Mouse (Mus musculus): ENCODE measurements around the gene Sox5. TPM values are rescaled to one million over a fixed set of nuclear protein-coding genes. Genes with fewer than 3 reads are reported as not detected.

Gene Sox5
- polyA plus RNA-seq (2014; fragmentation: Nextera tagmentation; extraction: Ambion mirVana), result 28.2 and 34.3 TPM in 2 replicates

GRCm38 (mm10) chr6:144781431-144782030 is at the start of gene Sox5:
Gene Sox5 (minus strand): TSS chr6:144781977.
- DNase-seq (ENCODE audit: low spot score) (peak; percentile 72), ATAC-seq (ENCODE audit: insufficient read depth, low FRiP score, low TSS enrichment) (peak; percentile 80)
- H3K4me1 ChIP-seq (ENCODE audit: control insufficient read depth, insufficient read depth, low read length), result peaks cover 7% of the 10 kb centered on the region; the same call in 1 of the 2 replicates
- WGBS, result 0% methylated on average over 42 of the region's 47 CpGs
- no peaks in the 10 kb centered on the region for H3K36me3 ChIP-seq (ENCODE audit: control insufficient read depth, insufficient read depth, low read length)
- H3K27me3 ChIP-seq (ENCODE audit: control insufficient read depth, insufficient read depth, low read length), result 0 out of 2 replicates have a peak, but pooled peaks cover 5% of the 10 kb centered on the region
- no peaks in the 10 kb centered on the region for H3K9me3 ChIP-seq (ENCODE audit: control insufficient read depth, low read length)
- H3K9ac ChIP-seq (ENCODE audit: low read length), result peak within 1 kb of the TSS; percentile 81
- peak within 1 kb of the TSS; percentile 60 for H3K27ac ChIP-seq (ENCODE audit: low read depth, low read length)
- H3K4me3 ChIP-seq (ENCODE audit: low read depth, low read length), result peak within 1 kb of the TSS; percentile 79
- H3K4me2 ChIP-seq (ENCODE audit: low read depth), result peak within 1 kb of the TSS; percentile 70

DNA sequence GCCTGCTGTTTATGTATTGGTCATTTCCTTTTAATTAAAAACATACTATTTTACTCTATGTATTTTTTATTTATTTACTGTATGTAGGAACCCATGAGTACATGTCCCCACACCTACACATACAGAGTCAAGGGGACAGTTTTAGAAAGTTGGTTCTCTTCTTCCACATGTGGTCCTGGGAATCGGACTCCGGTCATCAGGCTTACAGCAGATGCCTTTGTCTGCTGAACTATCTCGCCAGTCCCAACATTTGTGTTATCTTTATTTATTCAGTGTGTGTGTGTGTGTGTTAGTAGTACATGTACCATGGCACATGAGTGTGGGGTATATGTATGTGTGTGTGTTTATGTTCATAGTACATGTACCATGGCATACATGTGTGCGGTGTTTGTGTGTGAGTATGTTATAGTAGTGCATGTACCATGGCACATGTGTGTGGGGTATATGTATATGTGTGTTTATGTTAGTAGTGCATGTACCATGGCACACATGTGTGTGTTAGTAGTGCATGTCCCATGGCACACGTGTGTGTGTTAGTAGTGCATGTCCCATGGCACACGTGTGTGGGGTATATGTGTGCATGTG is 43.3 kb upstream of the Sox5 start:
- Histone ChIP-seq H3K27ac (ENCODE audit: low read depth, low read length) (no peak overlapping the region), H3K4me2 (ENCODE audit: low read depth) (no peak overlapping the region), H3K4me1 (ENCODE audit: control insufficient read depth, insufficient read depth, low read length) (no peaks in the 10 kb centered on the region), H3K36me3 (ENCODE audit: control insufficient read depth, insufficient read depth, low read length) (no peaks in the 10 kb centered on the region), H3K27me3 (ENCODE audit: control insufficient read depth, insufficient read depth, low read length) (no peaks in the 10 kb centered on the region), H3K4me3 (ENCODE audit: low read depth, low read length) (no peak overlapping the region), H3K9me3 (ENCODE audit: control insufficient read depth, low read length) (no peaks in the 10 kb centered on the region), H3K9ac (ENCODE audit: low read length) (no peak overlapping the region)
- 95% methylated on average over 6 of the region's 6 CpGs for WGBS
- no peak for DNase-seq (ENCODE audit: low spot score)
- ATAC-seq (ENCODE audit: insufficient read depth, low FRiP score, low TSS enrichment), result no peak

DNA sequence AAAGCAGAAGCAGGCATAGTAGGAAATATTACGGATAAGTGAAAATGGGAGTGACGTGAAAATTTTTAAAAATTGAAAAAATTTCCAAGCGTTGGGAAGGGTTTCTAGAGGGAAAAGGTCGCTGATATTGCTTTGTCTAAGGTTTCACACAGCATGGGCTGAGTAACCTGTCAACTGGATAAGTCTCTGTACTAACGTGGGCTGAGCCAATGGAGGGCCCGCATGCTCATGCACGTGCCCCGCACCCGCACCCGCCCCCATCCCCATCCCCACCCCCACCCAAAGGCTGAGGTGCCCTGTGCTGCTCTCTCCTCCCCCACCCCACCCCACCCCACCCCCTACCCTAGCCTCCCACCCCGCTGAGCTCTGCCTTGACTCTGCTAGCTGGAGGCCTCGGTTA is 42.4 kb upstream of the Sox5 start:
- no peaks in the 10 kb centered on the region for H3K27me3 ChIP-seq (ENCODE audit: control insufficient read depth, insufficient read depth, low read length)
- H3K36me3 ChIP-seq (ENCODE audit: control insufficient read depth, insufficient read depth, low read length), result no peaks in the 10 kb centered on the region
- ATAC-seq (ENCODE audit: insufficient read depth, low FRiP score, low TSS enrichment) (no peak), DNase-seq (ENCODE audit: low spot score) (no peak)
- no peaks in the 10 kb centered on the region for H3K4me1 ChIP-seq (ENCODE audit: control insufficient read depth, insufficient read depth, low read length)
- 75% methylated on average over 11 of the region's 12 CpGs for WGBS
- H3K4me3 ChIP-seq (ENCODE audit: low read depth, low read length), result no peak overlapping the region
- no peak overlapping the region for H3K27ac ChIP-seq (ENCODE audit: low read depth, low read length)
- H3K9ac ChIP-seq (ENCODE audit: low read length), result no peak overlapping the region
- no peak overlapping the region for H3K4me2 ChIP-seq (ENCODE audit: low read depth)
- no peaks in the 10 kb centered on the region for H3K9me3 ChIP-seq (ENCODE audit: control insufficient read depth, low read length)

- no peak overlapping the region for H3K27ac ChIP-seq (ENCODE audit: low read depth, low read length)
- H3K4me3 ChIP-seq (ENCODE audit: low read depth, low read length), result no peak overlapping the region
- no peaks in the 10 kb centered on the region for H3K27me3 ChIP-seq (ENCODE audit: control insufficient read depth, insufficient read depth, low read length)
- 80% methylated on average over 14 of the region's 14 CpGs for WGBS
- DNase-seq (ENCODE audit: low spot score) (no peak), ATAC-seq (ENCODE audit: insufficient read depth, low FRiP score, low TSS enrichment) (no peak)
- no peaks in the 10 kb centered on the region for H3K36me3 ChIP-seq (ENCODE audit: control insufficient read depth, insufficient read depth, low read length)
- no peaks in the 10 kb centered on the region for H3K4me1 ChIP-seq (ENCODE audit: control insufficient read depth, insufficient read depth, low read length)
- H3K9me3 ChIP-seq (ENCODE audit: control insufficient read depth, low read length), result no peaks in the 10 kb centered on the region
- no peak overlapping the region for H3K4me2 ChIP-seq (ENCODE audit: low read depth)
- no peak overlapping the region for H3K9ac ChIP-seq (ENCODE audit: low read length)
These were observed 40.8 kb upstream of the Sox5 start for GRCm38 (mm10) chr6:144822594-144822993.

- no peak overlapping the region for H3K27ac ChIP-seq (ENCODE audit: low read depth, low read length)
- H3K9ac ChIP-seq (ENCODE audit: low read length), result no peak overlapping the region
- no peak overlapping the region for H3K4me2 ChIP-seq (ENCODE audit: low read depth)
- 88% methylated on average over 6 of the region's 6 CpGs for WGBS
- ATAC-seq (ENCODE audit: insufficient read depth, low FRiP score, low TSS enrichment), result no peak
- no peaks in the 10 kb centered on the region for H3K36me3 ChIP-seq (ENCODE audit: control insufficient read depth, insufficient read depth, low read length)
- no peaks in the 10 kb centered on the region for H3K4me1 ChIP-seq (ENCODE audit: control insufficient read depth, insufficient read depth, low read length)
- DNase-seq (ENCODE audit: low spot score), result no peak
- no peak overlapping the region for H3K4me3 ChIP-seq (ENCODE audit: low read depth, low read length)
- H3K9me3 ChIP-seq (ENCODE audit: control insufficient read depth, low read length), result no peaks in the 10 kb centered on the region
- H3K27me3 ChIP-seq (ENCODE audit: control insufficient read depth, insufficient read depth, low read length), result no peaks in the 10 kb centered on the region
These were observed 39.2 kb upstream of the Sox5 start for GRCm38 (mm10) chr6:144821019-144821418.

DNA sequence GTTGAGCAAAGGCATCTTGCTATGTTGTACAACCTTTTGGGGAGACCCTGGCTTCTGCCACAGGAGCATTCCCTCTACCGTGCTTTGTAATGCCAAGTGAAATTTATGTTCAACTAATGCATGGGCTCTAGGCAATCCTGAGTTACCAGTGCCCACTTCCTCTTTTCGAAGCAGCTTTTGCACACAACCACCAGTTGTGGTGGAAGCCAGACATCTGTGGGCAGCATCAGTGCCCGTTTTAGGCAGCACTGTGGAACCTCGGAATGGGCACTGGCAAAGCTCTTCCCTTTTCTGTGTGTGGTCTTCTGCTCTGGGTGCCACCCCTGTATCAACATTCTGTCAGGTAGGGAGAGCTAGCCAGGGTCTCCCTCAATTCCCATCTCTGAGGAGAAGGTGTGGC is 36.2 kb upstream of the Sox5 start:
- 87% methylated on average over 4 of the region's 4 CpGs for WGBS
- Histone ChIP-seq H3K4me3 (ENCODE audit: low read depth, low read length) (no peak overlapping the region), H3K36me3 (ENCODE audit: control insufficient read depth, insufficient read depth, low read length) (no peaks in the 10 kb centered on the region; the same call in 1 of the 2 replicates), H3K27ac (ENCODE audit: low read depth, low read length) (no peak overlapping the region), H3K4me1 (ENCODE audit: control insufficient read depth, insufficient read depth, low read length) (no peaks in the 10 kb centered on the region), H3K4me2 (ENCODE audit: low read depth) (no peak overlapping the region), H3K9ac (ENCODE audit: low read length) (no peak overlapping the region), H3K9me3 (ENCODE audit: control insufficient read depth, low read length) (no peaks in the 10 kb centered on the region), H3K27me3 (ENCODE audit: control insufficient read depth, insufficient read depth, low read length) (no peaks in the 10 kb centered on the region)
- DNase-seq (ENCODE audit: low spot score) (no peak), ATAC-seq (ENCODE audit: insufficient read depth, low FRiP score, low TSS enrichment) (no peak)

- no peak for DNase-seq (ENCODE audit: low spot score)
- H3K9ac ChIP-seq (ENCODE audit: low read length), result no peak overlapping the region
These were observed 35.7 kb upstream of the Sox5 start for GRCm38 (mm10) chr6:144817329-144817932.

DNA sequence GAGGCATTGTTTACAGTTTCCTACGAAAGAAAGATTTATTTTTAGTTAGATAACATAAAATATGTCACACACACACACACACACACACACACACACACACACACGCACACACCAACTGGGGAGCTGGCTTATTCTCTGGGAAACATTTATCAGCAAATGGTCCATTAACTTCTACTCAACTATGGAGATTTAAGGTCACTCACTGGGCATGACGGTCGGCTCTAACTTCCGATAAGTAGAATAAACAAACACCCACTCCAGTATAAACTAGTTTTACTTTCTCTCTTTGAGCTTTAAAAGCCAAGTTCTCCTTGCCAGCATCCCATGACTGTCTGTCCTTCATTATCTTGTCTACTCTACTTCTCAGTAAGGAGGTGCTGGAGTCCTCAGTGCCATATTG is 33.8 kb upstream of the Sox5 start:
- 68% methylated on average over 5 of the region's 5 CpGs for WGBS
- no peak overlapping the region for H3K4me2 ChIP-seq (ENCODE audit: low read depth)
- DNase-seq (ENCODE audit: low spot score) (no peak), ATAC-seq (ENCODE audit: insufficient read depth, low FRiP score, low TSS enrichment) (no peak)
- no peaks in the 10 kb centered on the region for H3K4me1 ChIP-seq (ENCODE audit: control insufficient read depth, insufficient read depth, low read length)
- no peak overlapping the region for H3K4me3 ChIP-seq (ENCODE audit: low read depth, low read length)
- H3K9me3 ChIP-seq (ENCODE audit: control insufficient read depth, low read length), result no peaks in the 10 kb centered on the region
- H3K27ac ChIP-seq (ENCODE audit: low read depth, low read length), result no peak overlapping the region
- no peaks in the 10 kb centered on the region for H3K27me3 ChIP-seq (ENCODE audit: control insufficient read depth, insufficient read depth, low read length)
- H3K9ac ChIP-seq (ENCODE audit: low read length), result no peak overlapping the region
- H3K36me3 ChIP-seq (ENCODE audit: control insufficient read depth, insufficient read depth, low read length), result no peaks in the 10 kb centered on the region; the same call in 1 of the 2 replicates

More at GRCm38 (mm10) chr6:144817329-144817932, 35.7 kb upstream of the Sox5 start:
- WGBS, result 43% methylated on average over 5 of the region's 5 CpGs
- Histone ChIP-seq H3K36me3 (ENCODE audit: control insufficient read depth, insufficient read depth, low read length) (no peaks in the 10 kb centered on the region; the same call in 1 of the 2 replicates), H3K27me3 (ENCODE audit: control insufficient read depth, insufficient read depth, low read length) (no peaks in the 10 kb centered on the region), H3K9me3 (ENCODE audit: control insufficient read depth, low read length) (no peaks in the 10 kb centered on the region), H3K4me1 (ENCODE audit: control insufficient read depth, insufficient read depth, low read length) (no peaks in the 10 kb centered on the region), H3K4me3 (ENCODE audit: low read depth, low read length) (no peak overlapping the region), H3K4me2 (ENCODE audit: low read depth) (no peak overlapping the region), H3K27ac (ENCODE audit: low read depth, low read length) (no peak overlapping the region)
- ATAC-seq (ENCODE audit: insufficient read depth, low FRiP score, low TSS enrichment), result no peak
